Mouse (Mus musculus) liver, embryonic 11.5 days (tissue): Measurements from ENCODE around the gene Mrps25. TPM values are rescaled to one million over a fixed set of nuclear protein-coding genes. Genes with fewer than 3 reads are reported as not detected.

Source experiments
- ATAC-seq: fragments of 200-750 bp; cut with Nextera tagmentation; replicated peaks from 2 replicates; pipeline ENCODE4 v1.8.0; 2017; ENCODE audit warnings: moderate number of reproducible peaks, mild to moderate bottlenecking, moderate TSS enrichment, moderate library complexity; ENCODE audit not compliant: low FRiP score
- DNase-seq: peaks from one replicate; pipeline ENCODE4 v3.0.0-alpha.2; 2017; ENCODE audit warnings: low spot score
- H3K27ac ChIP-seq: fragments of 300-500 bp; sonication (generic); 2 replicates; pipeline ENCODE4 v1.5.1; 2014; ENCODE audit warnings: mild to moderate bottlenecking, low read depth, low read length, control low read depth
- H3K27me3 ChIP-seq: fragments of 300-500 bp; sonication (generic); replicated peaks from 2 replicates; pipeline ENCODE4 v1.6.1; 2014; ENCODE audit warnings: low read length, mixed read lengths; ENCODE audit not compliant: control insufficient read depth, insufficient read depth
- H3K36me3 ChIP-seq: fragments of 300-500 bp; sonication (generic); 2 replicates; pipeline ENCODE4 v1.6.1; 2014; ENCODE audit warnings: mild to moderate bottlenecking, low read length, moderate library complexity, mixed read lengths; ENCODE audit not compliant: control insufficient read depth, insufficient read depth
- H3K4me1 ChIP-seq: fragments of 300-500 bp; sonication (generic); replicated peaks from 2 replicates; pipeline ENCODE4 v1.6.1; 2014; ENCODE audit warnings: low read length, mixed read lengths; ENCODE audit not compliant: control insufficient read depth, insufficient read depth
- H3K4me2 ChIP-seq: fragments of 300-500 bp; sonication (generic); 2 replicates; pipeline ENCODE4 v1.6.1; 2014; ENCODE audit warnings: mild to moderate bottlenecking, control low read depth, moderate library complexity
- H3K4me3 ChIP-seq: fragments of 300-500 bp; sonication (generic); 2 replicates; pipeline ENCODE4 v1.5.1; 2014; ENCODE audit warnings: low read depth, low read length, control low read depth
- H3K9ac ChIP-seq: fragments of 300-500 bp; sonication (generic); 2 replicates; pipeline ENCODE4 v1.6.1; 2014; ENCODE audit warnings: low read depth, low read length, control low read depth
- H3K9me3 ChIP-seq: fragments of 300-500 bp; sonication (generic); 2 replicates; pipeline ENCODE4 v1.6.1; 2016; ENCODE audit warnings: low read length, inconsistent platforms, mixed read lengths; ENCODE audit not compliant: control insufficient read depth
- WGBS: fragments of 180-500 bp; shearing (Covaris S2); extraction: QIAGEN DNeasy Blood & Tissue Kit; methylation state at CpG from one replicate; pipeline ENCODE4 v1.1.7; 2014; 5-methylcytosine and 5-hydroxymethylcytosine counted together
- polyA plus RNA-seq: library from polyadenylated mRNA; unstranded; fragments of >200 nt; fragmentation: Nextera tagmentation; extraction: Ambion mirVana; gene quantifications from 2 replicates; pipeline ENCODE4 v1.2.1, GENCODE M21; 2014

Gene Mrps25
- polyA plus RNA-seq, 1 experiment from 2014 or later: 114 TPM

- DNase-seq: no peak
- H3K27ac ChIP-seq: no peak overlapping the region
Measured at GRCm38 (mm10) chr6:92145881-92146280, 38.0 kb downstream of the Mrps25 start.

GRCm38 (mm10) chr6:92136356-92136755 is 47.5 kb downstream of the Mrps25 start:
- ATAC-seq (no peak), DNase-seq (no peak)
- H3K4me2 ChIP-seq: no peak overlapping the region
- no peak overlapping the region for H3K9ac ChIP-seq
- no peak overlapping the region for H3K4me3 ChIP-seq
- no peaks in the 10 kb centered on the region for H3K9me3 ChIP-seq
- peaks cover 13% of the 10 kb centered on the region for H3K4me1 ChIP-seq
- H3K27ac ChIP-seq: no peak overlapping the region
- peaks cover 4% of the 10 kb centered on the region; the same call in 1 of the 2 replicates for H3K36me3 ChIP-seq
- H3K27me3 ChIP-seq: no peaks in the 10 kb centered on the region
- 78% methylated on average over 2 of the region's 2 CpGs for WGBS

More at GRCm38 (mm10) chr6:92145881-92146280, 38.0 kb downstream of the Mrps25 start:
- no peak overlapping the region for H3K4me2 ChIP-seq
- no peaks in the 10 kb centered on the region for H3K4me1 ChIP-seq
- no peak overlapping the region for H3K4me3 ChIP-seq
- WGBS: 95% methylated on average over 4 of the region's 4 CpGs
- H3K27me3 ChIP-seq: no peaks in the 10 kb centered on the region
- H3K9ac ChIP-seq: no peak overlapping the region
- no peaks in the 10 kb centered on the region for H3K9me3 ChIP-seq
- no peak for ATAC-seq
- H3K36me3 ChIP-seq: peaks cover 11% of the 10 kb centered on the region; the same call in 1 of the 2 replicates

- Histone ChIP-seq H3K4me1 (peaks cover 14% of the 10 kb centered on the region), H3K27me3 (no peaks in the 10 kb centered on the region), H3K27ac (no peak overlapping the region), H3K9me3 (no peaks in the 10 kb centered on the region), H3K9ac (no peak overlapping the region), H3K36me3 (peaks cover 2% of the 10 kb centered on the region; the same call in 1 of the 2 replicates), H3K4me3 (no peak overlapping the region), H3K4me2 (no peak overlapping the region)
- no peak for ATAC-seq
- WGBS: 91% methylated on average over 2 of the region's 2 CpGs
- no peak for DNase-seq
Measured at GRCm38 (mm10) chr6:92133617-92134016, 50.2 kb downstream of the Mrps25 start.

GRCm38 (mm10) chr6:92132021-92132911 is 51.6 kb downstream of the Mrps25 start:
- no peak overlapping the region for H3K9ac ChIP-seq
- WGBS: 80% methylated on average over 3 of the region's 3 CpGs
- peaks cover 2% of the 10 kb centered on the region; the same call in 1 of the 2 replicates for H3K36me3 ChIP-seq
- H3K27ac ChIP-seq: no peak overlapping the region
- DNase-seq: no peak
- peaks cover 14% of the 10 kb centered on the region for H3K4me1 ChIP-seq
- H3K4me2 ChIP-seq: no peak overlapping the region
- no peaks in the 10 kb centered on the region for H3K27me3 ChIP-seq
- H3K4me3 ChIP-seq: no peak overlapping the region
- ATAC-seq: no peak
- H3K9me3 ChIP-seq: no peaks in the 10 kb centered on the region

GRCm38 (mm10) chr6:92131456-92131855 is 52.4 kb downstream of the Mrps25 start:
- DNase-seq: no peak
- Histone ChIP-seq H3K27ac (no peak overlapping the region), H3K27me3 (no peaks in the 10 kb centered on the region), H3K9me3 (no peaks in the 10 kb centered on the region), H3K36me3 (peaks cover 2% of the 10 kb centered on the region; the same call in 1 of the 2 replicates), H3K4me3 (no peak overlapping the region), H3K4me2 (no peak overlapping the region), H3K9ac (no peak overlapping the region), H3K4me1 (peaks cover 14% of the 10 kb centered on the region)
- 92% methylated on average over 1 of the region's 1 CpGs for WGBS
- no peak for ATAC-seq

- no peak for ATAC-seq
- 91% methylated on average over 1 of the region's 1 CpGs for WGBS
Measured at GRCm38 (mm10) chr6:92126861-92127468, 56.9 kb downstream of the Mrps25 start.

GRCm38 (mm10) chr6:92124547-92124946 is 59.3 kb downstream of the Mrps25 start:
- H3K27me3 ChIP-seq: no peaks in the 10 kb centered on the region
- H3K9ac ChIP-seq: no peak overlapping the region
- H3K9me3 ChIP-seq: no peaks in the 10 kb centered on the region
- H3K36me3 ChIP-seq: no peaks in the 10 kb centered on the region; the same call in 1 of the 2 replicates
- H3K4me3 ChIP-seq: no peak overlapping the region
- no peak for ATAC-seq
- no peak for DNase-seq
- H3K27ac ChIP-seq: no peak overlapping the region
- no peak overlapping the region for H3K4me2 ChIP-seq
- H3K4me1 ChIP-seq: no peaks in the 10 kb centered on the region

More at GRCm38 (mm10) chr6:92126861-92127468, 56.9 kb downstream of the Mrps25 start:
- H3K4me3 ChIP-seq: no peak overlapping the region
- no peaks in the 10 kb centered on the region for H3K27me3 ChIP-seq
- no peak overlapping the region for H3K9ac ChIP-seq
- H3K4me1 ChIP-seq: peaks cover 7% of the 10 kb centered on the region
- no peak for DNase-seq
- H3K27ac ChIP-seq: no peak overlapping the region
- no peak overlapping the region for H3K4me2 ChIP-seq
- H3K9me3 ChIP-seq: no peaks in the 10 kb centered on the region
- H3K36me3 ChIP-seq: no peaks in the 10 kb centered on the region; the same call in 1 of the 2 replicates
